ENCODE assay signal across 21 mouse cellular contexts in genomic region chr4:135157329-135157728, GRCm38 (mm10). TPM values are rescaled to one million over a fixed set of nuclear protein-coding genes. Genes with fewer than 3 reads are reported as not detected.
DNase-seq lines count a peak whose midpoint lies in the region; ATAC-seq lines count a peak whose summit lies in the region.
"Had no signal": no experiment of that assay in that cellular context is flagged by ENCODE, and none has a peak within 500 bp of the region (broad histone marks: within the 10 kb centered on the region; RNA-seq: fewer than 3 reads in every experiment).

No protein-coding gene starts in this region.

- H3K4me2 ChIP-seq in neural tube, embryonic 15.5 days = no peak overlapping the region
- H3K4me2 ChIP-seq: embryonic facial prominence, embryonic 15.5 days; hindbrain, embryonic 15.5 days; kidney, embryonic 15.5 days; midbrain, embryonic 12.5 days had no signal

- peaks cover 7% of the 10 kb centered on the region for H3K36me3 ChIP-seq in splenic B cell, adult 2 months (ENCODE audit: control insufficient read depth, insufficient read depth, low read length, poor library complexity, severe bottlenecking)
- H3K36me3 ChIP-seq in neural tube, embryonic 15.5 days = no peaks in the 10 kb centered on the region
- H3K36me3 ChIP-seq: embryonic facial prominence, embryonic 15.5 days; heart, embryonic 10.5 days; hindbrain, embryonic 15.5 days; kidney, embryonic 15.5 days; midbrain, embryonic 12.5 days had no signal

- WGBS in neural tube, embryonic 15.5 days = 6% methylated on average over 6 of the region's 6 CpGs

- peaks cover 11% of the 10 kb centered on the region; the same call in 1 of the 2 replicates for H3K4me1 ChIP-seq in neural tube, embryonic 15.5 days

- no peaks in the 10 kb centered on the region for H3K9me3 ChIP-seq in neural tube, embryonic 15.5 days (replicated peaks)
- H3K9me3 ChIP-seq: embryonic facial prominence, embryonic 15.5 days; heart, embryonic 10.5 days; hindbrain, embryonic 15.5 days; kidney, embryonic 15.5 days; midbrain, embryonic 12.5 days had no signal

- peak; percentile 40 to 44 for DNase-seq in spleen, adult 18-20 months
- DNase-seq in spleen, postnatal 14 days (ENCODE audit: low spot score in 2 of 2) = no peak
- peak; percentile 75 for DNase-seq in CD4-positive, CD25-positive, alpha-beta regulatory T cell, adult 2 months (ENCODE audit: low read depth, low spot score)
- peak; percentile 88 for DNase-seq in induced T-regulatory cell, adult 2 months (ENCODE audit: low read depth)
- peak; percentile 63 for DNase-seq in splenic B cell, adult 2 months (ENCODE audit: low read depth, low spot score)
- no peak for DNase-seq in kidney, adult 18-20 months
- DNase-seq in urinary bladder, postnatal 14 days (ENCODE audit: low spot score) = no peak
- DNase-seq: cerebellum, adult 11-12 months; cerebellum, postnatal 14 days; kidney, postnatal 4 days; layer of hippocampus, adult 9-11 months; right cerebral cortex, postnatal 14 days had no signal

- ATAC-seq in neural tube, embryonic 15.5 days (ENCODE audit: low FRiP score) = no peak
- ATAC-seq: forebrain, embryonic 14.5 days; intestine, postnatal 0 days had no signal

- no peak overlapping the region for H3K9ac ChIP-seq in neural tube, embryonic 15.5 days (replicated peaks)
- H3K9ac ChIP-seq: embryonic facial prominence, embryonic 15.5 days; hindbrain, embryonic 15.5 days; kidney, embryonic 15.5 days; midbrain, embryonic 12.5 days had no signal

- H3K4me3 ChIP-seq in neural tube, embryonic 15.5 days (replicated peaks) = no peak overlapping the region
- H3K4me3 ChIP-seq: embryonic facial prominence, embryonic 15.5 days; heart, embryonic 10.5 days; hindbrain, embryonic 15.5 days; kidney, embryonic 15.5 days; midbrain, embryonic 12.5 days had no signal

- no peak overlapping the region for H3K27ac ChIP-seq in neural tube, embryonic 15.5 days (replicated peaks)
- H3K27ac ChIP-seq: embryonic facial prominence, embryonic 15.5 days; heart, embryonic 10.5 days; hindbrain, embryonic 15.5 days; kidney, embryonic 15.5 days; macrophage; midbrain, embryonic 12.5 days had no signal

- H3K27me3 ChIP-seq in splenic B cell, adult 2 months (ENCODE audit: control insufficient read depth, insufficient read depth, low read length, poor library complexity, severe bottlenecking) = no peaks in the 10 kb centered on the region
- peaks cover 79% of the 10 kb centered on the region for H3K27me3 ChIP-seq in neural tube, embryonic 15.5 days (replicated peaks)

RNA-seq across cellular contexts. Expression of gene Runx3, which starts 36.9 kb away (rescaled TPM):
- polyA plus RNA-seq in neural tube, embryonic 15.5 days (2015; fragmentation: Nextera tagmentation; extraction: Ambion mirVana) = 0.19 and 1.1 TPM in 2 replicates
- polyA plus RNA-seq: forebrain, embryonic 14.5 days; midbrain, embryonic 12.5 days had no signal

Comparison
In these comparisons a context has a peak if more than half of its experiments do, and no peak if none do; other contexts are left out.
1. DNase-seq: peak in spleen, adult 18-20 months (2 of 2), CD4-positive, CD25-positive, alpha-beta regulatory T cell, adult 2 months (single experiment), induced T-regulatory cell, adult 2 months (single experiment) and splenic B cell, adult 2 months (single experiment); none in spleen, postnatal 14 days (0 of 2), kidney, adult 18-20 months (single experiment) and urinary bladder, postnatal 14 days (single experiment).